Mouse (Mus musculus): Measurements from ENCODE around the gene Serinc3. TPM values are rescaled to one million over a fixed set of nuclear protein-coding genes. Genes with fewer than 3 reads are reported as not detected.

The Serinc3 gene
- polyA plus RNA-seq (2012; fragmentation: generic; extraction: Trizol), result 88.9 TPM

- H3K79me2 ChIP-seq (ENCODE audit: control insufficient read depth, insufficient read depth), result peaks cover 47% of the 10 kb centered on the region
- H3K27me3 ChIP-seq (ENCODE audit: control insufficient read depth, insufficient read depth, insufficient read length), result no peaks in the 10 kb centered on the region
- peak within 1 kb of the TSS; percentile 73 for H3K4me3 ChIP-seq
- H3K36me3 ChIP-seq (ENCODE audit: control insufficient read depth, insufficient read depth), result no peaks in the 10 kb centered on the region
- TF ChIP-seq POLR2A (IDR thresholded peaks at IDR 0.05; ENCODE audit: insufficient read length, low read depth), result peak; percentile 93
- TF ChIP-seq POLR2AphosphoS2 (IDR thresholded peaks at IDR 0.05; ENCODE audit: insufficient read length, low read depth), result peak; percentile 99
- peak; percentile 15 for TF ChIP-seq SRF (IDR thresholded peaks at IDR 0.05; ENCODE audit: control insufficient read depth, insufficient read length, low read depth)
- TF ChIP-seq TCF12 (IDR thresholded peaks at IDR 0.05; ENCODE audit: insufficient read depth, poor library complexity, severe bottlenecking), result no peak
- no peak for TF ChIP-seq REST (IDR thresholded peaks at IDR 0.05; ENCODE audit: insufficient read depth, insufficient read length)
- TF ChIP-seq MAX (IDR thresholded peaks at IDR 0.05; ENCODE audit: low read depth), result no peak
- TF ChIP-seq TCF3 (IDR thresholded peaks at IDR 0.05; ENCODE audit: insufficient read length, low read depth), result no peak
- no peak for TF ChIP-seq MYOG (IDR thresholded peaks at IDR 0.05; ENCODE audit: control insufficient read depth in 1 of 3, insufficient read depth in 1 of 3, insufficient read length in 2 of 3, low read depth in 2 of 3)
- no peak for TF ChIP-seq E2F4 (IDR thresholded peaks at IDR 0.05; ENCODE audit: insufficient read depth)
- peak in 1 of 3 experiments; percentile 6 for TF ChIP-seq MYOD1 (IDR thresholded peaks at IDR 0.05; ENCODE audit: control insufficient read depth in 1 of 3, insufficient read length in 2 of 3, low read depth in 2 of 3)
- no peak for TF ChIP-seq CEBPB (IDR thresholded peaks at IDR 0.05; ENCODE audit: insufficient read depth, poor library complexity, severe bottlenecking)
- no peak for TF ChIP-seq USF1 (IDR thresholded peaks at IDR 0.05; ENCODE audit: low read depth)
- H3K4me2 ChIP-seq (ENCODE audit: low read depth), result peak within 1 kb of the TSS; percentile 94
- peak within 1 kb of the TSS; percentile 26 for H3ac ChIP-seq (ENCODE audit: control insufficient read depth, insufficient read length)
Observed at GRCm38 (mm10) chr2:163644575-163645385, at the start of gene Serinc3. TSS of gene Serinc3 (minus strand) at chr2:163645131.

- no peaks in the 10 kb centered on the region for H3K27me3 ChIP-seq (ENCODE audit: control insufficient read depth, insufficient read depth, insufficient read length)
- TF ChIP-seq TCF12 (IDR thresholded peaks at IDR 0.05; ENCODE audit: insufficient read depth, poor library complexity, severe bottlenecking) (peak; percentile 28), USF1 (IDR thresholded peaks at IDR 0.05; ENCODE audit: low read depth) (no peak), E2F4 (IDR thresholded peaks at IDR 0.05; ENCODE audit: insufficient read depth) (no peak), POLR2AphosphoS2 (IDR thresholded peaks at IDR 0.05; ENCODE audit: insufficient read length, low read depth) (peak; percentile 98), REST (IDR thresholded peaks at IDR 0.05; ENCODE audit: insufficient read depth, insufficient read length) (no peak), MYOG (IDR thresholded peaks at IDR 0.05; ENCODE audit: control insufficient read depth in 1 of 3, insufficient read depth in 1 of 3, insufficient read length in 2 of 3, low read depth in 2 of 3) (peak in 2 of 3 experiments; percentile 87 to 92), MYOD1 (IDR thresholded peaks at IDR 0.05; ENCODE audit: control insufficient read depth in 1 of 3, insufficient read length in 2 of 3, low read depth in 2 of 3) (peak; percentile 55 to 87 (median 86)), TCF3 (IDR thresholded peaks at IDR 0.05; ENCODE audit: insufficient read length, low read depth) (no peak), POLR2A (IDR thresholded peaks at IDR 0.05; ENCODE audit: insufficient read length, low read depth) (peak; percentile 97), SRF (IDR thresholded peaks at IDR 0.05; ENCODE audit: control insufficient read depth, insufficient read length, low read depth) (peak; percentile 40), MAX (IDR thresholded peaks at IDR 0.05; ENCODE audit: low read depth) (no peak), CEBPB (IDR thresholded peaks at IDR 0.05; ENCODE audit: insufficient read depth, poor library complexity, severe bottlenecking) (0 out of 2 replicates have a peak, but pooled peaks have one; percentile 28)
- H3K36me3 ChIP-seq (ENCODE audit: control insufficient read depth, insufficient read depth), result no peaks in the 10 kb centered on the region
- H3K4me2 ChIP-seq (ENCODE audit: low read depth), result peak overlapping the region; percentile 75
- H3ac ChIP-seq (ENCODE audit: control insufficient read depth, insufficient read length), result peak overlapping the region; percentile 39
- H3K4me3 ChIP-seq, result peak overlapping the region; percentile 39
- H3K79me2 ChIP-seq (ENCODE audit: control insufficient read depth, insufficient read depth), result peaks cover 47% of the 10 kb centered on the region
Observed at GRCm38 (mm10) chr2:163693716-163694314, 48.9 kb upstream of the Serinc3 start.

- H3K4me2 ChIP-seq (ENCODE audit: low read depth), result no peak overlapping the region
- TF ChIP-seq POLR2A (IDR thresholded peaks at IDR 0.05; ENCODE audit: insufficient read length, low read depth), result no peak
- no peak for TF ChIP-seq REST (IDR thresholded peaks at IDR 0.05; ENCODE audit: insufficient read depth, insufficient read length)
- TF ChIP-seq MAX (IDR thresholded peaks at IDR 0.05; ENCODE audit: low read depth), result no peak
- TF ChIP-seq MYOD1 (IDR thresholded peaks at IDR 0.05; ENCODE audit: control insufficient read depth in 1 of 3, insufficient read length in 2 of 3, low read depth in 2 of 3), result no peak
- no peak for TF ChIP-seq POLR2AphosphoS2 (IDR thresholded peaks at IDR 0.05; ENCODE audit: insufficient read length, low read depth)
- no peak for TF ChIP-seq E2F4 (IDR thresholded peaks at IDR 0.05; ENCODE audit: insufficient read depth)
- no peak for TF ChIP-seq TCF12 (IDR thresholded peaks at IDR 0.05; ENCODE audit: insufficient read depth, poor library complexity, severe bottlenecking)
- no peak for TF ChIP-seq CEBPB (IDR thresholded peaks at IDR 0.05; ENCODE audit: insufficient read depth, poor library complexity, severe bottlenecking)
- TF ChIP-seq TCF3 (IDR thresholded peaks at IDR 0.05; ENCODE audit: insufficient read length, low read depth), result no peak
- no peak for TF ChIP-seq SRF (IDR thresholded peaks at IDR 0.05; ENCODE audit: control insufficient read depth, insufficient read length, low read depth)
- no peak for TF ChIP-seq MYOG (IDR thresholded peaks at IDR 0.05; ENCODE audit: control insufficient read depth in 1 of 3, insufficient read depth in 1 of 3, insufficient read length in 2 of 3, low read depth in 2 of 3)
- TF ChIP-seq USF1 (IDR thresholded peaks at IDR 0.05; ENCODE audit: low read depth), result no peak
- H3ac ChIP-seq (ENCODE audit: control insufficient read depth, insufficient read length), result peak overlapping the region; percentile 39
- H3K27me3 ChIP-seq (ENCODE audit: control insufficient read depth, insufficient read depth, insufficient read length), result no peaks in the 10 kb centered on the region
- peak overlapping the region; percentile 39 for H3K4me3 ChIP-seq
- H3K36me3 ChIP-seq (ENCODE audit: control insufficient read depth, insufficient read depth), result no peaks in the 10 kb centered on the region
- H3K79me2 ChIP-seq (ENCODE audit: control insufficient read depth, insufficient read depth), result peaks cover 40% of the 10 kb centered on the region
Observed at GRCm38 (mm10) chr2:163692873-163693612, 48.1 kb upstream of the Serinc3 start.

Data from myocyte (in vitro differentiated cells).